Mouse (Mus musculus): ENCODE data around the gene Chn2. TPM values are rescaled to one million over a fixed set of nuclear protein-coding genes. Genes with fewer than 3 reads are reported as not detected.

Chn2 gene
- total and polyA plus RNA-seq, 3 experiments = not detected

DNA sequence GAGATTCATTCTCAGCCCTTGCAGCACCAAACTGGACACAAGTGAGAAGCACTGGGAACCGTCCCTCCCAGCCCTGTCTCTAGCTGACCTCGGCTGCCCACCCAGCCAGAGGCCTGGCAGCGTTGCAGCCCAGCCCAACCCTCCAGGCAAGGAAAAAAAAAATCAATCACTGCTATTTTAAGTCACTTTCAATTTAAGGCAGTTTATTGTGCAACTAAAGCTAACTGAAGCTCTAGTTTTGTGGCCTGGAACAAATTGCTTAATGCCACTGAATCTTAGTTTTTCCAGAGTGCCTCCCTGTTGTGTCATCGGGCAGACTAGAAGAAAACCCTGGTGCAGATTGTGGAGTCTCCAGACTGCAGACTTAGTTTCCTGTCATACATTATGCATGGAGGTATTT, 43.8 kb upstream of the Chn2 start:
- no peak overlapping the region for H3K4me3 ChIP-seq (replicated peaks in 1 of 3; ENCODE audit: low read depth in 2 of 3, low read length in 2 of 3, poor library complexity in 1 of 3)
- TF ChIP-seq GABPA (IDR thresholded peaks at IDR 0.05; ENCODE audit: insufficient replicate concordance, low read depth, low read length) (no peak), KAT2A (IDR thresholded peaks at IDR 0.05; ENCODE audit: insufficient replicate concordance, low read length) (no peak), E2F4 (IDR thresholded peaks at IDR 0.05; ENCODE audit: insufficient replicate concordance, low read depth, low read length) (no peak), BHLHE40 (IDR thresholded peaks at IDR 0.05; ENCODE audit: low read depth, low read length) (no peak), PAX5 (IDR thresholded peaks at IDR 0.05; ENCODE audit: low read length) (no peak), USF1 (IDR thresholded peaks at IDR 0.05; ENCODE audit: low read depth, low read length) (no peak), ZNF384 (IDR thresholded peaks at IDR 0.05; ENCODE audit: low read depth, low read length) (no peak), EP300 (IDR thresholded peaks at IDR 0.05; ENCODE audit: low read length) (no peak), NRF1 (IDR thresholded peaks at IDR 0.05; ENCODE audit: low read depth, low read length) (no peak), ZKSCAN1 (IDR thresholded peaks at IDR 0.05; ENCODE audit: borderline replicate concordance, low read depth, low read length) (no peak), TCF12 (IDR thresholded peaks at IDR 0.05; ENCODE audit: low read depth, low read length) (no peak), SIN3A (IDR thresholded peaks at IDR 0.05; ENCODE audit: low read length) (no peak), MAFK (IDR thresholded peaks at IDR 0.05; ENCODE audit: insufficient replicate concordance, low read length) (no peak)
- peaks cover 0 to 14% of the 10 kb centered on the region in 2 experiments; a peak in 2 of 4 replicates for H3K4me1 ChIP-seq (ENCODE audit: control insufficient read depth in 1 of 2, insufficient read depth in 2 of 2)
- in situ Hi-C loops (cut with MboI; ENCODE audit: low pct_ligation_motif_present, low pct_unique_long_range_greater_than_20kb, low sequenced_read_pairs) (no loop called here), dilution Hi-C loops (cut with MboI; ENCODE audit: extremely low pct_ligation_motif_present, extremely low pct_unique_long_range_greater_than_20kb, low sequenced_read_pairs) (no loop called here)
- DNase-seq (ENCODE audit: extremely low read depth) = no peak
- H3K9me3 ChIP-seq (replicated peaks; ENCODE audit: low read length) = peaks cover 5% of the 10 kb centered on the region
- H3K4me2 ChIP-seq (ENCODE audit: insufficient read depth, low read depth, poor library complexity, severe bottlenecking) = no peak overlapping the region
- no peaks in the 10 kb centered on the region for H3K27me3 ChIP-seq (replicated peaks)
- no peak overlapping the region for H3K9ac ChIP-seq (ENCODE audit: insufficient read depth, low read depth)
- no peaks in the 10 kb centered on the region for H3K36me3 ChIP-seq (replicated peaks in 1 of 2; ENCODE audit: control insufficient read depth in 1 of 2, insufficient read depth in 1 of 2, low read length in 1 of 2)
- H3K79me2 ChIP-seq (replicated peaks; ENCODE audit: control insufficient read depth, extremely low read depth, insufficient read depth, poor library complexity, severe bottlenecking) = no peaks in the 10 kb centered on the region
- no peak overlapping the region for H3K27ac ChIP-seq (ENCODE audit: insufficient read depth, low read depth)

DNA sequence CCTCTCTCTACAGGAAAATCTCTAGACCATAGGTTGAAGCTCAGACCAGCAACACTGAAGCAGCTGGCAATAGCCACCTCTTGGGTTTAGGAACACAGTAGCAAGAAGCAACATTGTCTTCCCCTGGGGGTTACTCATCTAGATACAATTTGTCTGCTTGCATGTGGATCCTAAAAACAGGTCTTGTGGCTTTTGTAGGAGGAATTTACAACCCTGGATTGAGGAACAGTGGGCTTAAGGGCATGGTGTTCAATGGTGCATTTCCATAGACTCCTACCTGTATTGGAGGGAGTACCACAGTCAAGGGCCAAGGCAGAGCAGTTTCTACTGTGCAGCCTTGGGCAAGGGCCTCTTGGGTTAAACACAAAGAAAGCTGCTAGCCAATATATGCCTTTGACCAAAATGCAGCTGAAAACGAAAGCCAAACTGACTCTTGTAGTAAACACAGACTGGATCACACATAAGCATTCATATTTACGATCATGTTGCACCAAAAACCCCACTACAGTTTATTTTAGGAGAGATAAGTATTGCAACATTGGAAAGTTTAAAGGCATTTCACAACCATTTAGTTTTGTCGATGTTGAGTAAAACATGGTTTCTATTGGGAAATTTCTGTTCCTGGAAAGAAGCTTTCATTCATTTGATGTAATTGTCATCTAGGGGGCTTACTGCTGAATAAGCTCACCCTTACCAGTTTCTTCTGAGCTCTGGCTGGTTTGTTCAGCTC, 43.0 kb upstream of the Chn2 start:
- Histone ChIP-seq H3K9me3 (replicated peaks; ENCODE audit: low read length) (peaks cover 9% of the 10 kb centered on the region), H3K4me1 (ENCODE audit: control insufficient read depth in 1 of 2, insufficient read depth in 2 of 2) (peaks cover 0 to 14% of the 10 kb centered on the region in 2 experiments; a peak in 2 of 4 replicates), H3K36me3 (replicated peaks in 1 of 2; ENCODE audit: control insufficient read depth in 1 of 2, insufficient read depth in 1 of 2, low read length in 1 of 2) (no peaks in the 10 kb centered on the region), H3K27me3 (replicated peaks) (no peaks in the 10 kb centered on the region), H3K27ac (ENCODE audit: insufficient read depth, low read depth) (no peak overlapping the region), H3K9ac (ENCODE audit: insufficient read depth, low read depth) (no peak overlapping the region), H3K79me2 (replicated peaks; ENCODE audit: control insufficient read depth, extremely low read depth, insufficient read depth, poor library complexity, severe bottlenecking) (no peaks in the 10 kb centered on the region), H3K4me2 (ENCODE audit: insufficient read depth, low read depth, poor library complexity, severe bottlenecking) (no peak overlapping the region), H3K4me3 (replicated peaks in 1 of 3; ENCODE audit: low read depth in 2 of 3, low read length in 2 of 3, poor library complexity in 1 of 3) (no peak overlapping the region)
- no peak for DNase-seq (ENCODE audit: extremely low read depth)
- in situ Hi-C loops (cut with MboI; ENCODE audit: low pct_ligation_motif_present, low pct_unique_long_range_greater_than_20kb, low sequenced_read_pairs) (no loop called here), dilution Hi-C loops (cut with MboI; ENCODE audit: extremely low pct_ligation_motif_present, extremely low pct_unique_long_range_greater_than_20kb, low sequenced_read_pairs) (no loop called here)
- TF ChIP-seq ZMIZ1 (IDR thresholded peaks at IDR 0.05; ENCODE audit: low read depth, low read length) = no peak
